Mouse (Mus musculus) kidney, embryonic 14.5 days (tissue): ENCODE data around the gene Trim23. TPM values are rescaled to one million over a fixed set of nuclear protein-coding genes. Genes with fewer than 3 reads are reported as not detected.
"Not testable (repeated sequence)": the region's sequence is repeated elsewhere in the genome, so short reads cannot be mapped to it uniquely, and the experiment has no call there.

ENCODE experiments used
- ATAC-seq: fragments of 200-750 bp; cut with Nextera tagmentation; 2 replicates; pipeline ENCODE4 v1.8.0; 2017; ENCODE audit warnings: moderate number of reproducible peaks, mild to moderate bottlenecking, moderate TSS enrichment, moderate library complexity; ENCODE audit not compliant: low FRiP score, low TSS enrichment
- H3K27ac ChIP-seq: fragments of 300-500 bp; sonication (generic); 2 replicates; pipeline ENCODE4 v1.5.1; 2014; ENCODE audit warnings: low read depth, mild to moderate bottlenecking, low read length, moderate library complexity, mixed read lengths
- H3K27me3 ChIP-seq: fragments of 300-500 bp; sonication (generic); 2 replicates; pipeline ENCODE4 v1.6.1; 2014; ENCODE audit warnings: mild to moderate bottlenecking, low read length; ENCODE audit not compliant: control insufficient read depth, insufficient read depth
- H3K36me3 ChIP-seq: fragments of 300-500 bp; sonication (generic); 2 replicates; pipeline ENCODE4 v1.6.1; 2014; ENCODE audit warnings: low read length, mixed read lengths; ENCODE audit not compliant: control insufficient read depth, insufficient read depth
- H3K4me1 ChIP-seq: fragments of 300-500 bp; sonication (generic); 2 replicates; pipeline ENCODE4 v1.6.1; 2014; ENCODE audit warnings: low read length, mixed read lengths; ENCODE audit not compliant: control insufficient read depth, insufficient read depth
- H3K4me2 ChIP-seq: fragments of 300-500 bp; sonication (generic); replicated peaks from 2 replicates; pipeline ENCODE4 v1.6.1; 2014; ENCODE audit warnings: low read depth, mild to moderate bottlenecking, low read length
- H3K4me3 ChIP-seq: fragments of 300-500 bp; sonication (generic); 2 replicates; pipeline ENCODE4 v1.5.1; 2014; ENCODE audit warnings: mild to moderate bottlenecking, low read length
- H3K9ac ChIP-seq: fragments of 300-500 bp; sonication (generic); 2 replicates; pipeline ENCODE4 v1.6.1; 2014; ENCODE audit warnings: low read depth, mild to moderate bottlenecking, low read length, moderate library complexity
- H3K9me3 ChIP-seq: fragments of 300-500 bp; sonication (generic); 2 replicates; pipeline ENCODE4 v1.6.1; 2016; ENCODE audit warnings: low read length; ENCODE audit not compliant: control insufficient read depth
- WGBS: fragments of 180-500 bp; shearing (Covaris S2); extraction: QIAGEN DNeasy Blood & Tissue Kit; methylation state at CpG from one replicate; pipeline ENCODE4 v1.1.7; 2014; 5-methylcytosine and 5-hydroxymethylcytosine counted together
- polyA plus RNA-seq: library from polyadenylated mRNA; unstranded; fragments of >200 nt; fragmentation: Nextera tagmentation; extraction: Ambion mirVana; gene quantifications from 2 replicates; pipeline ENCODE4 v1.2.1, GENCODE M21; 2014

Gene Trim23
- polyA plus RNA-seq, 1 experiment from 2014 or later = 23.1 TPM

- WGBS = 91% methylated on average over 5 of the region's 5 CpGs
- no peaks in the 10 kb centered on the region for H3K9me3 ChIP-seq
- H3K27ac ChIP-seq = no peak overlapping the region
- no peak for ATAC-seq
- H3K4me2 ChIP-seq = no peak overlapping the region
- H3K9ac ChIP-seq = no peak overlapping the region
- H3K4me3 ChIP-seq = no peak overlapping the region
- peaks cover 20% of the 10 kb centered on the region; the same call in 1 of the 2 replicates for H3K36me3 ChIP-seq
- no peaks in the 10 kb centered on the region; the same call in 1 of the 2 replicates for H3K4me1 ChIP-seq
- H3K27me3 ChIP-seq = no peaks in the 10 kb centered on the region
Observed at GRCm38 (mm10) chr13:104171711-104172110, 6.9 kb upstream of the Trim23 start.

- Histone ChIP-seq H3K27ac (no peak overlapping the region), H3K27me3 (no peaks in the 10 kb centered on the region), H3K9ac (no peak overlapping the region), H3K9me3 (no peaks in the 10 kb centered on the region), H3K4me3 (no peak overlapping the region), H3K4me2 (no peak overlapping the region), H3K4me1 (no peaks in the 10 kb centered on the region; the same call in 1 of the 2 replicates), H3K36me3 (peaks cover 12% of the 10 kb centered on the region; the same call in 1 of the 2 replicates)
- ATAC-seq = no peak
Observed at GRCm38 (mm10) chr13:104172498-104172897, 6.1 kb upstream of the Trim23 start.

GRCm38 (mm10) chr13:104176874-104177273, 1.7 kb upstream of the Trim23 start:
- H3K9ac ChIP-seq = peak overlapping the region; percentile 1; the same call in 1 of the 2 replicates
- ATAC-seq = no peak
- H3K27ac ChIP-seq = no peak overlapping the region
- peak overlapping the region; percentile 94 for H3K4me3 ChIP-seq
- peak overlapping the region; percentile 61 for H3K4me2 ChIP-seq
- H3K27me3 ChIP-seq = no peaks in the 10 kb centered on the region
- no peaks in the 10 kb centered on the region for H3K9me3 ChIP-seq
- H3K4me1 ChIP-seq = peaks cover 5% of the 10 kb centered on the region; the same call in 1 of the 2 replicates
- 80% methylated on average over 3 of the region's 3 CpGs for WGBS
- H3K36me3 ChIP-seq = peaks cover 14% of the 10 kb centered on the region; the same call in 1 of the 2 replicates

GRCm38 (mm10) chr13:104177796-104178649, 574 bp upstream of the Trim23 start, which contains the start of gene Trappc13:
TSS of gene Trappc13 (minus strand) at chr13:104178469.
- H3K4me2 ChIP-seq = peak within 1 kb of the TSS; percentile 62
- under 1% methylated on average over 32 of the region's 32 CpGs for WGBS
- peak within 1 kb of the TSS; percentile 94 for H3K4me3 ChIP-seq
- peak within 1 kb of the TSS; percentile 83 for H3K9ac ChIP-seq
- H3K27me3 ChIP-seq = no peaks in the 10 kb centered on the region
- H3K36me3 ChIP-seq = peaks cover 14% of the 10 kb centered on the region; the same call in 1 of the 2 replicates
- peaks cover 5% of the 10 kb centered on the region; the same call in 1 of the 2 replicates for H3K4me1 ChIP-seq
- H3K27ac ChIP-seq = peak within 1 kb of the TSS; percentile 69
- ATAC-seq = peak; percentile 89
- H3K9me3 ChIP-seq = no peaks in the 10 kb centered on the region

- H3K27ac ChIP-seq = no peak overlapping the region; the same call in 1 of the 2 replicates
- H3K9ac ChIP-seq = peak overlapping the region; percentile 83
Observed at GRCm38 (mm10) chr13:104179176-104179888, 735 bp downstream of the Trim23 start.

GRCm38 (mm10) chr13:104187357-104187756, 8.8 kb downstream of the Trim23 start:
- WGBS = 82% methylated on average over 4 of the region's 4 CpGs
- peaks cover 52% of the 10 kb centered on the region for H3K36me3 ChIP-seq

More at GRCm38 (mm10) chr13:104179176-104179888, 735 bp downstream of the Trim23 start:
- no peak for ATAC-seq
- H3K4me3 ChIP-seq = peak overlapping the region; percentile 94
- 14% methylated on average over 13 of the region's 13 CpGs for WGBS
- H3K9me3 ChIP-seq = no peaks in the 10 kb centered on the region
- no peaks in the 10 kb centered on the region for H3K27me3 ChIP-seq
- 0 out of 2 replicates have a peak, but pooled peaks cover 5% of the 10 kb centered on the region for H3K4me1 ChIP-seq
- H3K36me3 ChIP-seq = peaks cover 17% of the 10 kb centered on the region; the same call in 1 of the 2 replicates
- H3K4me2 ChIP-seq = peak overlapping the region; percentile 62

GRCm38 (mm10) chr13:104195891-104196290, 17.3 kb downstream of the Trim23 start:
- H3K36me3 ChIP-seq = peaks cover 34% of the 10 kb centered on the region
- H3K9ac ChIP-seq, H3K27ac ChIP-seq, H3K4me1 ChIP-seq, H3K4me3 ChIP-seq, H3K4me2 ChIP-seq, H3K27me3 ChIP-seq, H3K9me3 ChIP-seq, ATAC-seq: not testable (repeated sequence)

More at GRCm38 (mm10) chr13:104187357-104187756, 8.8 kb downstream of the Trim23 start:
- Histone ChIP-seq H3K9ac (no peak overlapping the region), H3K4me2 (no peak overlapping the region), H3K9me3 (no peaks in the 10 kb centered on the region), H3K4me3 (no peak overlapping the region), H3K4me1 (no peaks in the 10 kb centered on the region), H3K27me3 (no peaks in the 10 kb centered on the region), H3K27ac (no peak overlapping the region)
- no peak for ATAC-seq

- WGBS = 78% methylated on average over 1 of the region's 1 CpGs
- H3K9me3 ChIP-seq = no peaks in the 10 kb centered on the region
- no peak for ATAC-seq
- H3K4me3 ChIP-seq = no peak overlapping the region
- peaks cover 40% of the 10 kb centered on the region for H3K36me3 ChIP-seq
- no peak overlapping the region for H3K9ac ChIP-seq
- no peaks in the 10 kb centered on the region for H3K4me1 ChIP-seq
- no peak overlapping the region for H3K27ac ChIP-seq
- no peaks in the 10 kb centered on the region for H3K27me3 ChIP-seq
- no peak overlapping the region for H3K4me2 ChIP-seq
Observed at GRCm38 (mm10) chr13:104204313-104204712, 25.7 kb downstream of the Trim23 start.
